Mouse (Mus musculus) layer of hippocampus, postnatal 25 days (tissue): ENCODE measurements at regions not wholly inside any gene's neighbourhood (a gene's known extent, or its start where the extent isn't known, plus 50 kb on each side); places are given as distances from the start of the nearest gene placed in this dataset.

Experiments used
- DNase-seq, 2 experiments: peaks; one replicate each; pipeline ENCODE4 v3.0.0; 2022; ENCODE audit warnings: mixed read lengths in 2 of 2, low spot score in 1 of 2; ENCODE audit errors: extremely low spot score in 1 of 2

- no peak for DNase-seq
Observed at GRCm38 (mm10) chr3:133599731-133600130, 54.8 kb upstream of the Tet2 start.

- peak in 1 of 2 experiments; percentile 24 for DNase-seq
Observed at GRCm38 (mm10) chr3:133600447-133601220, 55.7 kb upstream of the Tet2 start.

- DNase-seq = no peak
Observed at GRCm38 (mm10) chr3:133605460-133605859, 60.5 kb upstream of the Tet2 start.

GRCm38 (mm10) chr3:133608845-133609261, 63.9 kb upstream of the Tet2 start:
- DNase-seq = no peak

GRCm38 (mm10) chr3:133613836-133614711, 69.1 kb upstream of the Tet2 start:
- no peak for DNase-seq

- peak in 1 of 2 experiments; percentile 17 for DNase-seq
Observed at GRCm38 (mm10) chr3:133614712-133615426, 69.9 kb upstream of the Tet2 start.

GRCm38 (mm10) chr3:133617036-133617435, 72.1 kb upstream of the Tet2 start:
- DNase-seq = no peak

GRCm38 (mm10) chr3:133618491-133618890, 73.6 kb upstream of the Tet2 start:
- no peak for DNase-seq

- DNase-seq = no peak
Observed at GRCm38 (mm10) chr3:133623201-133623744, 78.3 kb upstream of the Tet2 start.

GRCm38 (mm10) chr3:133624079-133624875, 79.3 kb upstream of the Tet2 start:
- no peak for DNase-seq

- DNase-seq = no peak
Observed at GRCm38 (mm10) chr3:133625046-133625445, 80.1 kb upstream of the Tet2 start.

- DNase-seq = no peak
Observed at GRCm38 (mm10) chr3:133626442-133626841, 81.5 kb upstream of the Tet2 start.

GRCm38 (mm10) chr3:133627116-133627844, 82.3 kb upstream of the Tet2 start:
- no peak for DNase-seq

GRCm38 (mm10) chr3:133634306-133634705, 89.4 kb upstream of the Tet2 start:
- DNase-seq = no peak

GRCm38 (mm10) chr3:133645604-133646003, 100.7 kb upstream of the Tet2 start:
- DNase-seq = no peak

- DNase-seq = no peak
Observed at GRCm38 (mm10) chr3:133646449-133647059, 101.6 kb upstream of the Tet2 start.

- DNase-seq = no peak
Observed at GRCm38 (mm10) chr3:133650025-133650424, 105.1 kb upstream of the Tet2 start.

GRCm38 (mm10) chr3:133651996-133652395, 107.1 kb upstream of the Tet2 start:
- DNase-seq = no peak

- DNase-seq = no peak
Observed at GRCm38 (mm10) chr3:133659759-133660158, 114.8 kb upstream of the Tet2 start.
